Mouse (Mus musculus) right cerebral cortex, postnatal 4 days (tissue): ENCODE measurements around the gene Tex26.
A peak's percentile ranks its signal among the peaks of the same experiment; 100 is the strongest.

ENCODE experiments used
- DNase-seq: peaks from one replicate; pipeline ENCODE4 v3.0.0-alpha.2; 2022

The Tex26 gene

DNA sequence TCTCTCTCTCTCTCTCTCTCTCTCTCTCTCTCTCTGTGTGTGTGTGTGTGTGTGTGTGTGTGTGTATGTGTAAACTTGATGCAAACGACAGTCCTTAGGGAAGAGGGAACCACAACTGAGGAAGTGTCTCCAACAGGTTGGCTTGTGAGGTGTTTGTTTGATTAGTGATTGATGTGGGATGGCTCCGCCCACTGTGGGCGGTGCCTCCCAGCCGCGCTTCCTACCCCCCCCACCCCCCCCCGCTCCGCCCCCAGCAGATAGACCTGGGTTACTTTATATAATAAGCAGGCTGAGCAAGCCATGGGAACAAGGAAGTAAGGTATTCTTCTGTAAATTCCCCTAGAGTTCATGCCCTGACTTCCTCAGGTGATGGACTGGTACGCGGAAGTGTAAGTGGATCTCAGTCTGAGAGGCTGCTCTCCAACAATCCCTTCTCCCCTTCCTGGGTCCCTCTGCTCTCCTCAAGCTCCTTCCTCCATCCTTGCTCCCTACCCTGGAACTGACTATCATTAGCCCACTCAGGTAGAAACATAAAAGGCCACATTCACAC is 5.2 kb upstream of the Tex26 start:
- DNase-seq = no peak

DNA sequence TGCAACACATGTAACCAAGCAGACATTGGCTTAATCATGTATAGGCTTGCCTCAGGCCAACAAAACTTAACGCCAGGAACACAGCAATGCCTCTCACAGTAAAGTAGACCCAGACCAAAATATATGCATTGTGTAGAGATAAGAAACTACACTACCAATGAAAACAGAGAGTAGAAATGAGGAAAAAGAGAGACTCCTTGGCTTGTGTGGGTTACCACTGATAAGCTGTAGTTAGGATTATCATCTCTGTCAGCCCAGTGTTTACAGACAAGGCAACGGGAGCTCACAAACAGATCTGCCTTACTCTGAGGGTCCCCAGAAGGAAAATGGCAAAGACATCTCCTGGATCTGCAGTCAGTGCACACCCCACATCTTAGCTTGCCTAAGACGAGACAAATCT is 2.9 kb upstream of the Tex26 start:
- no peak for DNase-seq

DNA sequence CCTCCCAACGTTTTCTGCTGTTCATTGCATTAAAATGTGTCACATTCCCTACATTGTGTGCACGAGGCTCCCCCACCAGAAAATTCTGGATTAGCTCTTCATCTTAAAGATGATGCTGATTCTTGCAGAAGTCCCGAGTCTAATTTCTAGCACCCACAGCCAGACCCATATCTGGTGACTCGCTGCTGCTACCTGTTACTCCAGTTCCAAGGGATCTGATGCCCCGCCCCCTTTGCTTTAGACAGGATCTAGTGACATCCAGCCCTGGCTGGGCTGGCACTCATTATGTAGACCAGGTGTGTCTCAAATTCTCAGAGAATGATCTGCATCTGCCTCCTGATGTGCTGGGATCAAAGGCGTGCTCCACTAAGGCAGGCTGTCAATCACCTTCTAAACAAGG is 2.3 kb upstream of the Tex26 start:
- no peak for DNase-seq

DNA sequence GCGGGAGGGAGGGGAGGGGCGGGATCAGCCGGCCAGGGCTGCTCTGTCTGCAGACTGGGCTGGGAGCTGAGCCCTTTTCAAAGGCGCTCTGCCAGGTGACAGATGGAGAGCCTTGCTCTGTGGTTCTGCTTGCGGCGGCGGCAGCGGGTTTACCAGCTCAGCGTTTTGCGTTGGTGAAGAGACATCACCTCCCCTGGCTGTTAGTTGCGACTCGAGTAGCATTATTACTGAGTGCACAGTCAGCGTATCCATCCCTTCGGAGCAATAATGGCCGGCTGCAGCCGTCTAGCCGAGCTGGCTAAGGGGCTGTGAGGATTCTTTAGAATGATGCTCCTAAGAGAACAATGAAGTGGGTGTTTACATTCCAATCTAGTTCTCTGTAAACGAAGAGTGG is 717 bp downstream of the Tex26 start:
- DNase-seq = peak; percentile 72

DNA sequence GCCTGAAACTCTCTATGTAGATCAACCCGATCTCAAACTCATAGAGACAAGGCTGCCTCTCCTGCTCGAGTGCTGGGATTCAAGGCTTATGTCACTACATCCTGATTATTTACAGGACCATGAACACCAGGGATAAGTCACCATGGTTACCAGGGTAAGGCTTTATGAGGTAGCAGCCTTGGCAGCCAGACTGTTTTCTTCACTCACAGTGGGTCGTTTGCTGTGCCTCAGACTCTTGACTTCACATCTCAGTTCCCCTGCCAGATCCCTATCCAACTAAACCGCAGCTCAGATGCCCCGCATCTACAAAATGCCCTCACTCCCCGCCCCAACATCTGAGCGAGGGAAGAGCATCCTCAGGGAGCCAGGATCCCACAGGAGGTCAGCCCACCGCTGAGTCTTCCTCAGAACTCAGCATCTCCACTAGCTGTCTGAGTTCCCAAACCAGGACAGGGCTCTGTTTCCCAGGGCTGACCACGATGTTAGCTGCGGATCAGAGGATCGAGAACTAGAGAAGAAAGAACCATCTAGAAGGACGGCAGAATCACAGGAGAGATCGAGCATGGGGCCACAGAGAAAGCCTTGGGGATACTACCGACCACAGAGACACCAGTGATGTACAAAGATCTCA is 2.3 kb downstream of the Tex26 start:
- DNase-seq = no peak

DNA sequence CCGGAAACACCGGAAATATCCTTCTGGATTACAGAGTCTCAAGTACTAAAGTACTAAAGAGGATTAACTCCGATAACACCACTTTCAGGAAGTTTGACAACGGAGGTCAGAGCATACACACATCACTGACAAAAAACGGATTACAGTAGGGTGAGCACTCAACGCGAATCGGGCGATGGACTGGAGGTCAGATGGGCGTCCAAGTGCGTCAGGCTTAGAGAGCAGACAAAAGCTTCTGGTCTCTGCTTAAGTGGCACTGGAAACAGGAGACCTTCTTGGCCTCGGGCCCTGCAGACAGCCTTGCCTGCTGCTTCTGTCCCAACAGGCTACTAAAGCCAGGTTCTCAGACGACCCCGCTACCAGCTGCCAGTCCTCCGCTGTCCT is 2.8 kb downstream of the Tex26 start:
- no peak for DNase-seq

DNA sequence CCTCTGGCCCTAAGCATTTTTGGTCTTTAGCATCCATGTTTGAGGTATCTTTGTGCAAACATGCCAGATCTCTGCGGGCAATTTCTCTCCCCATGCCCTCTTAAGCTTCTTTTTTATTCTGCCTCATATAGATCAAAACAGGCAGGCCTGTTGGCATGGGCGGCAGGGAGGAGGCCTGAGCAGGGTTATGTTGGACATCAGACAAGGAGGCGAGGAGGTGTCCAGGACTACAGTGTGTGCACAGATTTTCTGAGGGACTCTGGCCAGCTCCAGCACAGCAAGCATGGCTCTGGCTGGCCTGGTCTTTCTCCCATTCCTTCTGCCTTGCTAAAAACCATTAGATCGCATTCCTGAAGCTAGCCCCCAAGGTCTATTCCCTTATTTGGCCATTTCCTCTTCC is 5.0 kb downstream of the Tex26 start:
- DNase-seq = no peak

DNA sequence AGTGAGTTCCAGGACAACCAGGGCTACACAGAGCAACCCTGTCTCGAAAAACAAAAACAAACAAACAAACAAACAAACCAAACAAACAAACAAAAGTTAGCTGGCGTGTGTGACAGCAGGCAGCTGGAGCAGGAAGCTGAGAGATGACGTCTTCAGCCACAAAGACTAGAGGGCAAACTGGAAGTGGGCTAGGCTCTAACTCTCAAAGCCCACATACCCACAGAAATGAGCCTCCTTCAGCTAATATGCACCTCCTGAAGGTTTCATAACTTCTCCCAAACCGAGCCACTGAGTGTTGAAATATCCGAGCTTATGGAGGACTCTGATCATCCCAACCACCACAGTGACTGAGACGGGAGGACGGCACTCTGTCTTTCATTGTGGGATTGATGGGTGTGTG is 7.0 kb downstream of the Tex26 start:
- DNase-seq = no peak

DNA sequence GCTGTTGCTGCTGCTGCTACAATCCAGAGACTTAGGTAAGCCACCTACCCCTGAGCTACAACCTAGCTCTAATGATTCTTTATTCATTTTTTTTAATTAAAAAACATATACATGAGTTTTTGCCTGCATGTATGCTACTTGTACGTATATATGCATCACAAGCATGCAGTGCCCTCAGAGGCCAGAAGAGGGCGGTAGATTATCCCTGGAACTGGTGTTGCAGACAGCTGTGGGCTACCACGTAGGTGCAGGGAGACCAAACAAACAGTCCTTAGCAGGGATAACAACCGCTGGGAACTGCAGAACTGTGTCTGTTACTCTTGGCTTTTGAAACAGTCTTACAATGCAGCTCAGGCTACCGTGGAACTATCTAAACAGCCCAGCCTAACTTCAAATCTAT is 8.3 kb downstream of the Tex26 start:
- DNase-seq = no peak

DNA sequence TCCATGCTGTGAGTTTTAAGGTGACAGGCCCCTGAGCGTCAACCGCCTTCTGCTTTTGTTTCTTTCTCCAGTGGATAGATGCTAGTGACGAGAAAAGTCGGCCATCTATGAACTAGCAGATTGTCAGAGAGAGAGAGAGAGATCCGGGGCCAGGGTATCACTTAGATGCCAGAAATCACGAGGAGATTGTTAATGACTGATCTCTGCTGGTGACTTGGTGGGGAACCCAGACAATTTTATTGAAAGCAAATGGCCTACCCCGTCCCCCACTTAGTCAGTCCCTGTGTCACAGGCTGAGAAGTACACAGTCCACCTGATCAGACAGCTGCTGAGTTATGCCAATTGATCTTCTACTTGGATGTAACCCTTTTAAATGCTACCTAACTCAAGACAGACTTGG is 9.9 kb downstream of the Tex26 start:
- no peak for DNase-seq

DNA sequence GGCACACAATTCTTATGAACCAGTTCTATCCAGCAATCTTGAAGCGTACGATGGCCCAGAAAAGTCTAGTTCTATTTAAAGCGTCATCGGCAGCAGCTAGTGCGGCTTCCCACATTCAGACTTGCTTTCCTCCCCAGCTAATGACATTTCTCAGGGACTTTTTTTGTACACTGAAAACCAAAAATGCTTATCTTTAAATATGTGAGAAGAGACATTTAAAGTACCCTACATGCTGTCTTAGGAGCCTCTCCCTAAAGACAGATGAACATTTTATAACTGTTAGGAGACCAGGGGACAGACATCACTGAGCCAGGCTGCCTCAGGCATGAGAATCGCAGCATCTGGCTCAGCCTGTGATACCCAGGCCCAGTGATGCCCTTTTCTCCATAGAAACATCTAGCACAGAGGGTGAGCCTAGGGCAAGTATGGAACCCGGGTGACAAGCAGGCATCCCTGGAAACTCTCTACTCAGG is 11.8 kb downstream of the Tex26 start:
- DNase-seq = no peak

DNA sequence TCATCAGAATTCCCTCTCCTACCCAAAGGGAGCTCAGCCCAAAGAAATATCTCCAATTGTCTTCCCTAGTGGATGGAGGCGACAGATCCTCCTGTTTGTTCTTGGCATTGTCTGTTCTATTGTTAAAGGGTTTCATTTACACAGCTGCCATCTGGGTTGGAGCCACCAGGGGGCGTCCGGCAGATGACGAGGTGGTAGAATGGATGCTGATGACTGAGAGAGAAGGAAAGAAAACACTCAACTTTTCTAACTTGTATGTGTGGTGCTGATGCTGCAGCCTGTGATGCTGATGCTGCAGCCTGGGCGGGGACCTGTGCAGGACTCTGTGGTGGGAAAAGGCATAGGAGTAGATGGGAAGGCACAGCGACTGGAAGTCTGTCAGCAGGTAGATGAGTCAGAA is 14.8 kb downstream of the Tex26 start:
- no peak for DNase-seq

DNA sequence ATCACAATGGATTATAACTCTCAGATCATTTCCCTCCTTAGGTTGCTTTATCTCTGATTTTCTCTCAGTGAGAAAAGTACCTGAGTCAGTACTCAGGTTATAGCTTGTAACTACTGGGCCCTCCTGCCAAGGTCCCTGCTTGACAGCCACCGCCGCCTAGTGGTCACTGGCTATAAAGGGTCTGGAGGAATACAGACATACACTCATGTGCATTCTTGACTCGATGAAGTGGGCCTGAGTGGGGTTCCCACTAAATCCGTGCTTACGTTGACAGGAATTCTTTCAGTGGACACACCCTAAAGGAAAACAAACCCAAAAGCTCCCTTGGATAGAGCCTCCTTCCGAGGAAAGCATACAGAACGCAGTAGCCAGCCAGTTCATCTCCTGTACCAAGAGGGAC is 17.1 kb downstream of the Tex26 start:
- no peak for DNase-seq

DNA sequence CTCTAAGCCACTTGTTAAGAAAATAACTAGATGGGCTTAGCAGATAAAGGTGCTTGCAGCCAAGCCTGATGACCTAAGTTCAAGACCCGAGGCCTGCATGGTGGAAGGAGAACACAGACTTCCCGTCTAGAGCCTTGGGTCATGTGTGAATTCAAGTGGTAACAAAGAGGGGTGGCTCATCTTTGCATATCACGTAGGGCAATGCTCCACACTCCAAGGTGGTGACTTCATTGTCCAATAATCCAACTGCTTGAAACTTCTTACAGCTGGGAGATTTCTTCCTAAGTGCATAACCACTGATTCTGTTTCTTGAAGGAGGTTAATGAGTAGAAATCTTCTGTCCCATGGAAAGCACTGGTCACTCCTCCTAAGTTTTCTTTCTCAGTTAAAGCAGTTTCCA is 22.6 kb downstream of the Tex26 start:
- DNase-seq = no peak

DNA sequence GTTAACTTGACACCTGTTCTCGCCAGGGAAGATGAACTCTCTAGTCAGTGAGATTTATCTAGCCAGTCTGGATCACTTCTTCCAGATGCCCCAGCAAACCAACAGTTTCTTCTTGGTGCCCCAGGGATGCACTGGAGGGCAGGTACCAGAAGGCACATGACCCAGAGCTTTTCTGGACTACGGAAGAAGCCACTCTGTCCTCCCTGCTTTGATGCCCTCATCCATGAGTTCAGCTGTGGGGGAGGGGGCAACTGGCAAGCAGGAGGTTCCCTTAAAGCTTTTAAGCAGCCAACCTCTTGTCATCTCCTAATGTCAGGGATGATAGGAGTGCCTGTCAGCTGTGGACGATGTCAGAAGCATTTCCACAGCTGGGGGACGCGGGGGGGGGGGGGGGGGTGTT is 25.8 kb downstream of the Tex26 start:
- no peak for DNase-seq

DNA sequence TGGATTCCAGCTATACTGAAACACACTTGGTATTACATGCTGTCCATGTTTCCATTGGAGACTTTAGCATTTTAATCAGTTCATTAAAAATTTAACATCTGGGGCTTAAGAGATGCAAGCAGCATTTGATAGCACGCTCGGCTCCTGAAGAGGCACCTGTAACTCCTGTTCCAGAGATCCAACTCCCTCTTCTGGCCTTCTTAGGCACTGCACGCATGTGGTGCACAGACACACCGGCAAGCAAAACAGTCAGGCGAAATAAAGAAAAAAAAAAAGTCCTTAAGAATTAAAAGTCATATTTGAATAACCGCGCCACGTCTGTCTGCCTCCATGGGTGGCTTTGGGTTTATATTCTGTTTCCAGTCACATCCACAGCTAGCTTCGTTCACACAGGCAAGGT is 34.7 kb downstream of the Tex26 start:
- DNase-seq = no peak

DNA sequence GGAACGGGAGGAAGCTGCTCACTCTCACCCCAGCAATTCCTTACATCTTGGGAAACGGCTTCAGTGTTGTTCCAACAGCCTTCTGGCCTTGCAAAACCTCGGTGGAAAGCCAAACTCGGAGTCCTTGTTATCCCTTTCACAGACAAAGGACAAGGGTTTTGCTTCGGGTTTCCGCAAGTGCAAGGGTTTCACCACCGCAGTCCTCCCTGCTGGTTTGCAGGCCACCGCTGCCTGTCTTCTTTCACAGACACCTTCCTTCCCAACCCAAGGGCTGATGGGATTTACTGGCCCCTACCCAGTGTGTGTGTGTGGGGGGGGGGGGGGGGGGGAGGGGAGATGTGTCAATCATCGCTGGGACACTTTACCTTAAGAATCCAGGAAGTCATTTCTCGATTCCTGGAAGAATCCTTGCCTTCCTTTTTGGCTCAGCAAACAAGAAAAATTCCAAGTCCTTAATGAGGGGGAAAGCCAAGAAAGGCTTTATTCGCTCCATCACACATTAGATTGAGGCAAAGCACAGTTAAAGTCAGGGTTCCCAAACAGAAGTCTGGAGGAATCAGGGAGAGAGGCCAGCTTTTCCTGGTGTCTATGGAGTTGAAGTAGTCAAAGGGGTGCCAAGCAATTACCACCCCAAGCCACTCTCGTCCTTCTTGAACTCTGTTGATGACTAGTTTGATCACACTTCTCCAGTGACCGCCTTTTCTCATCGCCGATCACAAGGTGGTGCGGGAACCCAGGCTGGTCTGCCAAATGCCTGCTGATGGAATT is 35.4 kb downstream of the Tex26 start:
- no peak for DNase-seq

DNA sequence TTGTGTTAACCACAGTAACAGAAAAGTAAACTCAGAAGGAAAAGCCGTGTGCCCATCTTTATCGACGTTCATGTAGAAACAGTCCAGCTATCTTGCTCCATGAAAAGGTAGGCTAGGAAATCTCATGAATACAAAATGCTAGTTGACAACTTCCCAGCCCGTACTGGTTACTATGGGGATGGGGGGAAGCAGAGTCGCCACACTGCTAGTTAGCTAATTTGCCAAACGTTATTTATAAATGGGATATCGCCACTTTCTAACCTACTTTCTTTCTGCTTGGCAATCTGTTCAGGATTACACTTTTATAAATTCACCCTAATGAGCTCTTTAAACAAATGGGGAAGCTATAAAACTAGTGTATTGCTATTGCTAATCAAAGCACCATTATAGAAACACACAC is 42.5 kb downstream of the Tex26 start:
- no peak for DNase-seq

DNA sequence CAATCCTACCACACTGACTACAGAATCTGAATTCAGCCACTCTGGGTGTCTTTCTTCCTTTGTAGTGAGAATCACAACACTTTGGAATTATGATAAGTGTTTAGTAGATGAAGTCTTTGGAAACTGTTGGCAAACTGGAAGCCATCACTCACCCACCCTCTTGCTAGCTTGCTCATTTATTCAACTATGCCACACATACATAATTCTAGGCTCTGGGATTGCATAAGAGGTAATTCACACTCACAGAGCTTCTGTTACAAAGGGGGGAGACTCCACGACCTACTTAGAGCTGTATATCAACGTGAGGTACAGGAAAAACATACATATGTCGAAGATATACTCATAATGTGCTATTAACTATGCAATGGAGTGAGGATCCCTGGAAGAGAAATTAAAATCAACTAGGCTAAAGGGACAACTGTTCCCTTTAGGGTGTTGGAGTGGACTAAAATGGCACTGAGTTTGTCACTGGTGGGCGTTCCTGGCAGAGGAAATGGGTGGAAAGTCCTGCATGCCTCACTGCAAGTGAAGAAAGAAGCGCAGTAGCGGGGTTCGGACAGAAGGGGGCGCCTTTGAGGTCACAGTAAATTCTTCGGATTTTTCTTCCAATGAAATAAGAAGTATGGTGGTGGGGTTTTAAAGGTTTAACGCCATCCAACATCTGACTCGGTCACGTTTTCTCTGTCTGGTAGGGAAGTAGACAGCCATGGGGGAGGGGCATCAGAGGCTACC is 44.0 kb downstream of the Tex26 start:
- DNase-seq = no peak

DNA sequence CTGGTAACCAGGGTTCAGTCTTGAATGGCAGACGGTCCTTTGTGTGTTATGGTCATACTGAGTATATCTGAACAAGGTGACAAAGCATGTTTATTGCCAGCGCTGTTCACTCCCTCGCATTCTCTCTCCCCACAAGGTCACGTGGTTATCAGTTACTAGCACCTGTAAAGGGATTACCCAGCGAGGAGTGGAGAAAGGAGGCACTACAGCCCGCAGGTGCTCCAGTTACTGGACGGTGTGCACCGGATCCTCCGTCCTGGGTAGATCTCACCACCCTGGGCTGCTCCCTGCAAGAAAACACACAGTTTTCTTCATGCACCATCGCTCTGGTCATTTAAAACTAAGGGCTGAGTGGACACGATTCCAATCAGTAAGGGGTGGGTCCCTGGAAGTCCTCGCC is 44.8 kb downstream of the Tex26 start:
- no peak for DNase-seq

DNA sequence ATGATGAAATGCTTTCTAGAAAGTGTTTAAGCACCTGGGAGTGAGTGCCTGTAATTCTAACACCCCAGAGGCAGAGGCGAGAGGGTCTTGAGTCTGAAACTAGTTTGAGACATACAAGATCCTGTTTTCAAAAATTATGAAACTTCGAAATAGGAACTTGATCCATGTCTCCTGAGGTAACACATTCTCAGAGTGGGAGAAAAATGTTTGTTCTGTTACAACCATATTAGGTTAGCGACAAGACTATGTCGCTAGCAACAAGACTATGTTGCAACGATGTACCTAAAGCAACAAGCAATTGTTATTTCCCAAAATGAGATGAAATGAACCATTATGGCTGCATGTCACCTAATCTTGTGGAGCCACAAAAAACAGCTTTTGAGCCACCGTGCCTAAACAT is 46.0 kb downstream of the Tex26 start:
- DNase-seq = no peak

DNA sequence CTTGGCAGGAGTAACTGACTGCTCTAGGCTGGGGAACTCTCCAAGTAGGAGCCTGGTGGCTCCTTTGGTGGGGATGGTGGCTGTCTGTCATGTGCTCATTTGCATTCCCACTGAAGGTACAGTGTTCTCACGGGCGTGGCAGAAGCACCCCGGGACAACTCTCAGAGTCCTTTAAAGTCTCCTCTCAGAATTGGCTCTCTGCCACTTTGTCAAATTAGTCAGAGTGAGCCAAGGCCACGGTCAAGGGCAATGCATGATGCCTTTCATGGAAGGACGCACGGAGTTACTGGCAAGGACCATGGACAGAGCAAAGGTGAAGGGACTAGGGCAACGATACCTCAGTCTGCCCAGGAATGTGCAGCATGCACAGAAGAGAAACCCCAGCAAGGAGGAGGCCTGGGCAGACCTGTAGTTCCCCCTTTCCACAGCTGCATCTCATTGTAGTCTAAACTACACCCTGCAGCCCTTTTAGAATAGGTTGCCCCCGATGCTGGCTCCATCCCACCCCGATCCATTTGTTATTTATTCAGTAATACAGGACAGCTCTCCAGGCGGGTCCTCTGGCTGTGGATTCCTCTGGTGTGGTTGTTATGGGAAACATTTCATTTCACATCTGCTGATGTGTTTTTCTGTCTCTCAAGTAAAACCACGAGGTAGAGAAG is 49.0 kb downstream of the Tex26 start:
- no peak for DNase-seq

DNA sequence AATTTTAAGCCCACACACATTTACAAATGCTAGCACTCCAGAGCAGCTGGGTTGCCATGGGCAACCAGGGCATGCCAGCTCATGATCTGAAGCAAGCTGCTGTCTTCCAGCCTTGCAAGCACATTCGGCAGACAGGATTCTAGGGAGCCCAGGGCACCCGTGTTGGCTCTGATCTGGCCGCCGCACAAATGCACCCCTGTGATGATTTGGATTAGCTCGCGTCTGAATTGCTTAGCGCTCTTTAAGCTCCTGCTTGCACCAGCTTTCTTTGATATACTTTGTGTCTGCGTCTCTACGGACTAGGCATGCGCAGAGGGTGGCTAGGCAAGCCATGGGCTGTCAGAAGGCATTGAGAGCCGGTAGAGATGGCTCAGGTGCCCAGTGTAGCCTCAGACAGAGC is 49.7 kb downstream of the Tex26 start:
- peak; percentile 76 for DNase-seq
